Mouse (Mus musculus) liver, adult 2 months (tissue): Measurements from ENCODE around the gene Notch3.

Experiments used
- CTCF ChIP-seq: fragments of 200-500 bp; IDR thresholded peaks from 2 replicates; pipeline ENCODE4 v1.5.1; 2011; ENCODE audit warnings: low read depth, low read length, control low read depth
- POLR2A ChIP-seq: fragments of 200-500 bp; IDR thresholded peaks from 2 replicates; pipeline ENCODE4 v1.6.1; 2011; ENCODE audit warnings: low read length, control low read depth; ENCODE audit not compliant: insufficient read depth; ENCODE audit errors: extremely low read depth

DNA sequence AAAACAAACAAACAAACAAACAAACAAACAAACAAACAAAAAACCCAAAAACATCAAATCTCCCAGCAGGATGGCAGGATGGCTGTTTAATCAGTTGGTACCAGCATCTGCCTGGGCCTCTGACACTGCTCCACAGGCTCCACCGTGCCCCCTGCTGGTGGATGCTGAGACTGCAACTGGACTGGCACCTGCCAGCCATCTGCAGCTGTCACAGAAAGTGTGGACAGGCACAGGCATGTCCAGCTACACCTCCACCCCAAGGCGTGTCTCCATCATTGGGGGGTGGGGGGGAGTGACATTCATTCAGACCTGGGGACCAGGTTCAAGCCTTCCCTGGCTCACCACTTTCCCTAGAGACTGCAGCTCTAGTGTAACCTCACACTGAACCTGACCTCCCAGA is 93.3 kb downstream of the Notch3 start:
- peak; percentile 99 for TF ChIP-seq CTCF
- TF ChIP-seq POLR2A: no peak
